Mouse (Mus musculus): Measurements from ENCODE around the gene Mast4. TPM values are rescaled to one million over a fixed set of nuclear protein-coding genes. Genes with fewer than 3 reads are reported as not detected.

Mast4 gene
- polyA plus RNA-seq, 1 experiment from 2014 or later = 41.8 TPM

DNA sequence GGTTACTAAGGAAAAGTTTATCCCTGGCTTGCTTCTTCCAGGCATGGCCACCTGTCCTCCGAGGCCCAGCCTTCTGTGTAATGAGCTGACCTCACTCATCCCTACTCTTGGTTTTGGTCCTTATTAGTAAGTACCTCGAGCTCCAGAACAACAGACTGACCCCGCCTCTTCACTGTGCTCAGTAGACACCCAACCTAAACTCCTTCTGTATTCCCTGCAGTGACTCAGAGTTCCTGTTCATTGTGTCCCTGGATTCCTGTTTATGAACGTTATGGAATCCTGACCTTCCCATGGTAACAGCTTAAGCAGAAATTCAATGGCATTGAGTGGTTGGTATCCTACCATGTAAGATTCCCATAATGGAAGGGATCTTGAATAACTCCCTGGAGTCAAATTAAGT lies 464.8 kb downstream of the Mast4 start:
- Histone ChIP-seq H3K9me3 (ENCODE audit: control insufficient read depth, low read length) (0 out of 2 replicates have a peak, but pooled peaks cover 6% of the 10 kb centered on the region), H3K4me2 (ENCODE audit: low read length) (no peak overlapping the region), H3K36me3 (ENCODE audit: control insufficient read depth, insufficient read depth, low read length) (no peaks in the 10 kb centered on the region), H3K4me3 (replicated peaks; ENCODE audit: low read depth, low read length) (no peak overlapping the region), H3K27ac (replicated peaks; ENCODE audit: low read depth, low read length) (no peak overlapping the region), H3K9ac (replicated peaks; ENCODE audit: low read length) (no peak overlapping the region), H3K4me1 (ENCODE audit: control insufficient read depth, insufficient read depth, low read length) (0 out of 2 replicates have a peak, but pooled peaks cover 5% of the 10 kb centered on the region), H3K27me3 (ENCODE audit: control insufficient read depth, insufficient read depth, low read length) (no peaks in the 10 kb centered on the region)
- DNase-seq = no peak
- ATAC-seq (ENCODE audit: low FRiP score, low TSS enrichment) = no peak
- 80% methylated on average over 4 of the region's 4 CpGs for WGBS

DNA sequence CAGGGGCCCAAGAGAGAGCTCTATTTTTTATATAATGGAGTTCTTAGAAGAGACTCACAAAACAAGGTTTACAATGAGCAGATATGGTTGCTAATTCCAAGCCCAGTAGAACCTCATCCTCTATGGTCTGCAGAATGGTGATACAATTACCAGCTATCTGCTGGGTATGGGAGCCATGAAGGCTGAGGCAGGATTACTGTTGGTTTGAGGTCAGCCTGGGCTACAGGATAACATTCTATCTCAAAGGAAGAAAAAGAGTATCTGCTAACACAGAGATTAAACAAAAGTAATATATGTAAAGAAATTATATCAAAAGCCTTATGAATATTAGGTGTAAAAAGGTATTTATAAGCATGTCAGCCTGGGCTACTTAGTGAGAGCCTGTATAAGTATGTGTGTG lies 467.5 kb downstream of the Mast4 start:
- no peak overlapping the region for H3K4me2 ChIP-seq (ENCODE audit: low read length)
- no peaks in the 10 kb centered on the region for H3K4me1 ChIP-seq (ENCODE audit: control insufficient read depth, insufficient read depth, low read length)
- DNase-seq (no peak), ATAC-seq (ENCODE audit: low FRiP score, low TSS enrichment) (no peak)
- no peaks in the 10 kb centered on the region for H3K36me3 ChIP-seq (ENCODE audit: control insufficient read depth, insufficient read depth, low read length)
- no peaks in the 10 kb centered on the region for H3K27me3 ChIP-seq (ENCODE audit: control insufficient read depth, insufficient read depth, low read length)
- no peak overlapping the region for H3K9ac ChIP-seq (replicated peaks; ENCODE audit: low read length)
- H3K9me3 ChIP-seq (ENCODE audit: control insufficient read depth, low read length) = 0 out of 2 replicates have a peak, but pooled peaks cover 6% of the 10 kb centered on the region
- no peak overlapping the region for H3K27ac ChIP-seq (replicated peaks; ENCODE audit: low read depth, low read length)
- no peak overlapping the region for H3K4me3 ChIP-seq (replicated peaks; ENCODE audit: low read depth, low read length)

DNA sequence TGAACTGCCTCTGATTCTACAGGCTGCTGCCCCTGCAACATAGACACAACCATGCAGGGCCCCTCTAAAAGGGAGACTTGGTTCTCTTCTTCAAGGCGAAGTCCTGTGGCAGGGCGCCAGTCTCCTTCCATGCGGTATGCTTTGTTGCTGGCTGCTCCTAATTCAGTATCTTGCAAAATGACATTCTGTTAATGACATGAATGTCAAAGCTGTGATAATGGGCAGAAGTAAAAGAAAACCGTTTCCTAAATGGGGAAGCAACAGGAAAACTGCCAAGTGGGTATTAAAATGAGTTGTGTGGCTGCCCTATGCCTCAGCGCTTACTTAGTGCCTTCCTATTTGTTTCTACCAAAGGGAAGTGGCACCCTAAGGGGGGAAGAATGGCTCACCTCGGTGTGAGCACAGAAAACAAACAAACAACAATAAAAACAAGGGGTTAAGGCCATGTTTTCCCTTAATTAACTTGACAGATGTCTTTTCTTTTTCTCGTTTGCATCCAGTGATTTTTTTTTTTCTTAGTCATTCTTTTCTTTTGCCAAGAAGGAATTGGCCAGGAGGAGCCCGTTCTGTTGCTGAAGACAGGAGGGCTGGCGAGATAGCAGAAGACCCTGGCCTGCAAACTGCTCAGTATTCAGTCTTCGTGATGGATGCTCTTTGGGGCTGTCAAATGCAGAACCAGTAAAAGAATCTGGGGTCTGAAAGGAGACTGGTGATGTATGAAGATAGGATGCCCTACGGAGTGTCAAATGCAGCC lies 468.1 kb downstream of the Mast4 start:
- H3K9me3 ChIP-seq (ENCODE audit: control insufficient read depth, low read length) = 0 out of 2 replicates have a peak, but pooled peaks cover 6% of the 10 kb centered on the region
- no peaks in the 10 kb centered on the region for H3K27me3 ChIP-seq (ENCODE audit: control insufficient read depth, insufficient read depth, low read length)
- peak overlapping the region; percentile 42; the same call in 1 of the 2 replicates for H3K27ac ChIP-seq (replicated peaks; ENCODE audit: low read depth, low read length)
- ATAC-seq (ENCODE audit: low FRiP score, low TSS enrichment) = no peak
- DNase-seq = peak; percentile 60
- WGBS = 57% methylated on average over 11 of the region's 11 CpGs
- no peak overlapping the region for H3K4me3 ChIP-seq (replicated peaks; ENCODE audit: low read depth, low read length)
- no peaks in the 10 kb centered on the region for H3K4me1 ChIP-seq (ENCODE audit: control insufficient read depth, insufficient read depth, low read length)
- H3K9ac ChIP-seq (replicated peaks; ENCODE audit: low read length) = no peak overlapping the region
- H3K4me2 ChIP-seq (ENCODE audit: low read length) = no peak overlapping the region
- H3K36me3 ChIP-seq (ENCODE audit: control insufficient read depth, insufficient read depth, low read length) = no peaks in the 10 kb centered on the region

DNA sequence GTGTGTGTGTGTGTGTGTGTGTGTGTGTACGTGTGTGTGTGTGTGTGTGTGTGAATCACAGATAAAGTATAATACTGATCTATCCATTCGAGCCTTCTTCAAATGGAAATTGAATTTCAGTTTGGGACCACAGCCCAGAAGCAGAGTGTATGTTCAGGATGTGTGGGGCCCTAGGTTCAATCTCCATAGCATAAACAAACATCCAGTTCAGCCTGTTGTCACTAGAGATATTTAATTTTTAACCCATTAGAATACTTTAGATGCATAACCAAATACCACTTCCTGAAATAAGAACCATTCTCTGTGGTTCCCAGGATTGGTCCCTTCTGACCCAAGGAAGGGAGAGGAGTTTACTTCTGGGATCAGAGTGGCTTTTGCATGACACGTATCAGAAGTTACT lies 468.8 kb downstream of the Mast4 start:
- 75% methylated on average over 3 of the region's 3 CpGs for WGBS
- Histone ChIP-seq H3K9me3 (ENCODE audit: control insufficient read depth, low read length) (0 out of 2 replicates have a peak, but pooled peaks cover 6% of the 10 kb centered on the region), H3K4me1 (ENCODE audit: control insufficient read depth, insufficient read depth, low read length) (no peaks in the 10 kb centered on the region), H3K36me3 (ENCODE audit: control insufficient read depth, insufficient read depth, low read length) (no peaks in the 10 kb centered on the region), H3K4me3 (replicated peaks; ENCODE audit: low read depth, low read length) (no peak overlapping the region), H3K9ac (replicated peaks; ENCODE audit: low read length) (no peak overlapping the region), H3K27ac (replicated peaks; ENCODE audit: low read depth, low read length) (peak overlapping the region; percentile 42; the same call in 1 of the 2 replicates), H3K4me2 (ENCODE audit: low read length) (no peak overlapping the region), H3K27me3 (ENCODE audit: control insufficient read depth, insufficient read depth, low read length) (no peaks in the 10 kb centered on the region)
- no peak for DNase-seq
- no peak for ATAC-seq (ENCODE audit: low FRiP score, low TSS enrichment)

DNA sequence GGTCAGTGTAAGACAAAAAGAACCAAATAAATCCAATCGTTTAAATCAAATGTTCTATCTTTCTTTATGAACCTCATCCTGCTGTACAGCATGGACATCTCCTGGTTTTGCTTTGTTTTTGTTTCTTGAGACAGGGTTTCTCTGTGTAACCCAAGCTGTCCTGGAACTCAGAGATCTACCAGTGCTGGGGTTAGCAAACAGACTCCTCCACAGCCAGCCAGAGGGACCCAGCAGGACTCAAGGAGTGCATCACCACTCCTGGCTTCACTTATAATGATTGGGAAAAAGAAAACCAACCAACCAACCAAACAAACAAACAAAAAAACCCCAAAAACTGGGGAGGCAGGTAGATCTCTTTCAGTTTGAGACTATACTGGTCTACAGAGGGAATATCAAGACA lies 469.5 kb downstream of the Mast4 start:
- Histone ChIP-seq H3K27me3 (ENCODE audit: control insufficient read depth, insufficient read depth, low read length) (no peaks in the 10 kb centered on the region), H3K4me1 (ENCODE audit: control insufficient read depth, insufficient read depth, low read length) (no peaks in the 10 kb centered on the region), H3K9me3 (ENCODE audit: control insufficient read depth, low read length) (0 out of 2 replicates have a peak, but pooled peaks cover 6% of the 10 kb centered on the region), H3K9ac (replicated peaks; ENCODE audit: low read length) (no peak overlapping the region), H3K27ac (replicated peaks; ENCODE audit: low read depth, low read length) (no peak overlapping the region), H3K4me2 (ENCODE audit: low read length) (no peak overlapping the region), H3K36me3 (ENCODE audit: control insufficient read depth, insufficient read depth, low read length) (no peaks in the 10 kb centered on the region), H3K4me3 (replicated peaks; ENCODE audit: low read depth, low read length) (no peak overlapping the region)
- 91% methylated on average over 1 of the region's 1 CpGs for WGBS
- DNase-seq = no peak
- ATAC-seq (ENCODE audit: low FRiP score, low TSS enrichment) = no peak

DNA sequence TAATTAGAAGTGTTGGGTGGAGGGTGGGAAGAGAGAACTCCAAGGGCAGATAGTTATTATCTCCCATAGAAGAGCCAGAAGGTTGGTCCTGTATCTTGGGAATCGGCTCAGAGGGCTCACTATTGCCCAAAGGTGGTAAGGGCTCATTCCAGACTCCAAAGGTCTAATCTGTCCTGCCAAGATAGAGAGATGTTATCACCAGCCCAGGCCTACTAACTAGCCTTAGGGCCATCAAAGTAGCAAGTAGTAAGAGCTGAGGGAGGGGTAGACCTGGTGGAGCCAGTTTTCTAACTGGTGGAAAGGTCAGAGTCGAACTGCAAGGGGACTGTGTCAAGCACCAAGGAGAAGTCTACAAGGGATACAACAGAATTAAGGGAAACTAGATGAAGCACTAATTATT lies 470.2 kb downstream of the Mast4 start:
- WGBS = 93% methylated on average over 2 of the region's 2 CpGs
- Histone ChIP-seq H3K4me3 (replicated peaks; ENCODE audit: low read depth, low read length) (no peak overlapping the region), H3K9ac (replicated peaks; ENCODE audit: low read length) (no peak overlapping the region), H3K9me3 (ENCODE audit: control insufficient read depth, low read length) (0 out of 2 replicates have a peak, but pooled peaks cover 6% of the 10 kb centered on the region), H3K27ac (replicated peaks; ENCODE audit: low read depth, low read length) (no peak overlapping the region), H3K4me2 (ENCODE audit: low read length) (no peak overlapping the region), H3K27me3 (ENCODE audit: control insufficient read depth, insufficient read depth, low read length) (no peaks in the 10 kb centered on the region), H3K36me3 (ENCODE audit: control insufficient read depth, insufficient read depth, low read length) (no peaks in the 10 kb centered on the region), H3K4me1 (ENCODE audit: control insufficient read depth, insufficient read depth, low read length) (no peaks in the 10 kb centered on the region)
- DNase-seq (no peak), ATAC-seq (ENCODE audit: low FRiP score, low TSS enrichment) (no peak)

DNA sequence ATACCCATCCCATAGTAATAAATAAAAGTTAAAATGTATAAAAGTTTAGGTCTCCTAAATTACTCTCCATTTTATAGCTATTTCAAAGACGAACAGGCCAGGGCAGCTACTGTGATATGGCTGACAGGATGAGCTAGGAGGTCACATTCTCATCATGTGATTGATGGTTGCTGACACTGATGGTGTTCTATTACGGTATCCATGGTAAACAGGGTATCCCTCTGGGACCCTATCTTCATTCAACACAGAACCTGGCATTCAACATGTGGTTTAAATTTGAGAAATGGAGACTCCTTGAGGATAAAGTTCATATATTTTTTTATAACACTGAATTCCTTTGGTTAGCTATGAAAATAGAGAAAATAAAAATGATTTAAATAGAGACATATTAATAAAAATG lies 471.3 kb downstream of the Mast4 start:
- no peak overlapping the region for H3K4me3 ChIP-seq (replicated peaks; ENCODE audit: low read depth, low read length)
- H3K4me2 ChIP-seq (ENCODE audit: low read length) = no peak overlapping the region
- H3K9me3 ChIP-seq (ENCODE audit: control insufficient read depth, low read length) = 0 out of 2 replicates have a peak, but pooled peaks cover under 1% of the 10 kb centered on the region
- ATAC-seq (ENCODE audit: low FRiP score, low TSS enrichment) (no peak), DNase-seq (no peak)
- H3K36me3 ChIP-seq (ENCODE audit: control insufficient read depth, insufficient read depth, low read length) = no peaks in the 10 kb centered on the region
- no peak overlapping the region for H3K27ac ChIP-seq (replicated peaks; ENCODE audit: low read depth, low read length)
- H3K4me1 ChIP-seq (ENCODE audit: control insufficient read depth, insufficient read depth, low read length) = no peaks in the 10 kb centered on the region
- 92% methylated on average over 2 of the region's 2 CpGs for WGBS
- H3K27me3 ChIP-seq (ENCODE audit: control insufficient read depth, insufficient read depth, low read length) = no peaks in the 10 kb centered on the region
- no peak overlapping the region for H3K9ac ChIP-seq (replicated peaks; ENCODE audit: low read length)

DNA sequence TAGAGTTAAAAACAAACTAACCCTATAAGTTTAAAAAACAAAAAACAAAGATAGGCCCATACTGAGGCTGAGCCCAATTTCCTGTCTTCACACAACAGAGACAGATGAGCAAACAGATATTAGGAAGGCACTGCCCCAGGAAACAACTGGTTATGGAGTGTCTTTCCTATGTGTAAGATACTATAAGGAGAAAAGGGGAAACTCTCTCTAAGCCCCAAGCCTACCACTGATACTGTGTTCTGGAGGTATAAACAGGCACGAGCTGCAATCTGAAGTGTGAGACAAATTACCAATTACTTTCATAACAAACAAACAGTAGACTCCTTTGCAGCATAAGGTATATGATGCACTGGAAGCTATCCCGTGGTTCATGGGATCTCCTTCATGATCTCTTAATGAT lies 471.9 kb downstream of the Mast4 start:
- no peak overlapping the region for H3K4me2 ChIP-seq (ENCODE audit: low read length)
- 97% methylated on average over 2 of the region's 2 CpGs for WGBS
- no peaks in the 10 kb centered on the region for H3K4me1 ChIP-seq (ENCODE audit: control insufficient read depth, insufficient read depth, low read length)
- no peak overlapping the region for H3K27ac ChIP-seq (replicated peaks; ENCODE audit: low read depth, low read length)
- H3K9ac ChIP-seq (replicated peaks; ENCODE audit: low read length) = no peak overlapping the region
- no peak overlapping the region for H3K4me3 ChIP-seq (replicated peaks; ENCODE audit: low read depth, low read length)
- H3K36me3 ChIP-seq (ENCODE audit: control insufficient read depth, insufficient read depth, low read length) = no peaks in the 10 kb centered on the region
- H3K27me3 ChIP-seq (ENCODE audit: control insufficient read depth, insufficient read depth, low read length) = no peaks in the 10 kb centered on the region
- ATAC-seq (ENCODE audit: low FRiP score, low TSS enrichment) (no peak), DNase-seq (no peak)
- H3K9me3 ChIP-seq (ENCODE audit: control insufficient read depth, low read length) = no peaks in the 10 kb centered on the region

DNA sequence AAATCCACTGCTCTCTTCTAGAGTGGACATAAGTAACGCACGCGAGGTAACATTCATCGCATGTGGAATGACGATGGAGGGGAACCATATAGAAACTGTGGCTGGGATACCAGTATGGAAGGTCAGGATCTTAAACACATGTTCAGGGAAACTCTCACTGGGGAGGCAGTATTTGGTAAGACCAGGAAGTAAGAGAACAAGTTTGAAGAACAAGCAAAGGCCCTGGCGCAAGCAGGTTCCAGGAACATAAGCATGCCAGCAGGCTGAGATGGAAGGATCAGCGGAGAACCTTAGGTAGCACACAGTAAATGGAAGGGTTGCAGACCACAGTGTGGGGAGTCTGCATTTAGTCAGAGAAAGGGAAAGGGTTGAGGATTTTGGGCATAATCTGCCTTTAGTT lies 473.6 kb downstream of the Mast4 start:
- DNase-seq = no peak
- no peaks in the 10 kb centered on the region for H3K9me3 ChIP-seq (ENCODE audit: control insufficient read depth, low read length)
- H3K9ac ChIP-seq (replicated peaks; ENCODE audit: low read length) = no peak overlapping the region
- H3K4me1 ChIP-seq (ENCODE audit: control insufficient read depth, insufficient read depth, low read length) = no peaks in the 10 kb centered on the region
- H3K4me3 ChIP-seq (replicated peaks; ENCODE audit: low read depth, low read length) = no peak overlapping the region
- no peak for ATAC-seq (ENCODE audit: low FRiP score, low TSS enrichment)
- H3K27me3 ChIP-seq (ENCODE audit: control insufficient read depth, insufficient read depth, low read length) = no peaks in the 10 kb centered on the region
- H3K4me2 ChIP-seq (ENCODE audit: low read length) = no peak overlapping the region
- H3K36me3 ChIP-seq (ENCODE audit: control insufficient read depth, insufficient read depth, low read length) = no peaks in the 10 kb centered on the region
- no peak overlapping the region for H3K27ac ChIP-seq (replicated peaks; ENCODE audit: low read depth, low read length)
- 94% methylated on average over 7 of the region's 7 CpGs for WGBS

All from midbrain, embryonic 14.5 days (tissue).